Mouse (Mus musculus) T-cell, adult 2 months (primary cell): ENCODE measurements around the gene Olfm1.

ENCODE experiments used
- DNase-seq: peaks from one replicate; pipeline ENCODE4 v3.0.0; 2022; ENCODE audit warnings: low spot score

Gene Olfm1

DNA sequence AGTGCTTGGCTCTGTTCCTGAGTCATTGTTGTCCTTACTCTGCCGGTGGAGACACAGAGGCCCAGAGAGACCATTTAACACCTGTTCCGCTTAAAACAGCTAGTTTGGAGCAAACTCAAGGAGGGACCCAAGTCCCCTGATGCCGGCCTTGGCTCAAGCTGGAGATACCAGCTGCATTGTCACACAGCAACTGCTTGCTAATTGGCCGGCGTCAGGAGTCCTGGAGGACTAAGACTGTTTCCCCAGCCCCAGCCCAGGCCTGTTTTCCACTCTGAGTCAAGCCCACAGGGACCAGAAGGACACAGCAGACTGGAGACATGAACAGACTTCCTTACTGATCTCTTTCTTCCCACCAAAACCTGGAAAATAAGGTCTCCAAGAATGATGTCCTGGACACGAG, 43.7 kb downstream of the Olfm1 start:
- DNase-seq = no peak

DNA sequence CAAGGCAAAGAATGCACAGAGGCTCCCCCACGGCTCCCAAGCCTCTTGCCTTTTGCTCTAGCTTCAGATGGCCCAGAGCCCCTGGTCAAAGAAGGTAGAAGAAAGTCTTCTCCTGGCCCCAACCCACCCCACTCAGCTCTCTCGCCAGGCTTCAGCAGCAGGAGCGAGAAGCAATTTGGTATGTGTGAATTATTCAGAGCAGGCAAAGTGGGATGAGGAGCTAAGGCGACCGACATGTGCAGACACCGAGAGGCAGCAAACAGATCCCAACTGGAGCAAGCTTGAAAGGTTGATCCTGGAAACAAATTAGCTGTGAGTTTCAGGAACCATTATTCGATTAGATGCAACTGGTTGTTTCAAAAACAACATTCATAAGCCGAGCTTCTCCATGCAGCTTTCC, 46.8 kb downstream of the Olfm1 start:
- DNase-seq = no peak

DNA sequence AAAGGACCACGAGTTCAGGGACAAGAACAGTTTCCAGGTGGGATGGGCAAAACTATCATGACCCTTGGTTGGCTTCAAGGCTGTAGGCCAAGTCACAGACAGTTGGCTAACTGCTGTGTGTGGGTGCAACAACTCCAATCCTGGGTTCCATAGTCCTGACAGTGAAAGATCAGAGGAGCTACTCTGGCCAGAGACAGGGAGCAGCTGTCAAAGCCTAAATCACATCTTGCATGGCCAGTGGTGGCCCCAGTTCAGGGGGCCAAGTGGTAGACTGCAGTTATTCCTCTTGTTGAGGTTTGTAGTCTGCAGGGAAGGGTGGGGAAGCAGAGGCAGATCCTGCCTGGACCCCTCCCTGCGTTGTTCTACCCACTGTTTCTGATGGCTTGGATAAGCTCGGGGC, 48.1 kb downstream of the Olfm1 start:
- no peak for DNase-seq

DNA sequence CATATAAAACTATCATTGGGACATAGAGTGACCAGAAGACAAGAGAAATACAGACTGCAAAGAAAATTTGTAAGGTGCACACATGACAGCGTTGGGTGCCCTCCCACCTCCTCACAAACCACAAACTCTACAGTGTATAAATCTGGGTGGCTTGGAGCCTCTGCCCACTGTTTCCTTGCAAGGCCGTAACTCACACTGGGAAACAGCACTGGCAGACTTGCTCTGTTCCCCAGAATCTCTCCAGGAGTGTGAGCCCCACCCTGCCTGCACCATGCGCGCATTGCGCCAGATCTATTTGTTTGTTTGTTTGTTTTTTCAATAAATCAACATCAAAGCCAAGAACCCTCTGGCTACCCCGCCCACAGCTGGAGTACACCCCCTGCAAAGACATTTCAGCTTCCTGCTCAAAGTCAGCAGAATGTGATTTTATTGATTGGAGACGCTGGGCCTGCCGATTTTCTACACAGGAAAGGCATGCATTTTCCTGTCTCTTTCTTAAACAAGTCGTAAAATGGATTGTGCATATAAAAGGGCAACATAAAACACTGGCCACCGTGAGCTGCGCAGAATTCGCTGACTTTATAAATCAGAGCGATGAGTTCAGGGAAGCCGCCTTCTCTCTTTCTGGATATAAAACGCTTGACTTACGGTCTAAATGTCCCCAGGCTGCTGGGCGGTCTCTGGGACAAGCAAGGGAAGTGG, 48.9 kb downstream of the Olfm1 start:
- no peak for DNase-seq

DNA sequence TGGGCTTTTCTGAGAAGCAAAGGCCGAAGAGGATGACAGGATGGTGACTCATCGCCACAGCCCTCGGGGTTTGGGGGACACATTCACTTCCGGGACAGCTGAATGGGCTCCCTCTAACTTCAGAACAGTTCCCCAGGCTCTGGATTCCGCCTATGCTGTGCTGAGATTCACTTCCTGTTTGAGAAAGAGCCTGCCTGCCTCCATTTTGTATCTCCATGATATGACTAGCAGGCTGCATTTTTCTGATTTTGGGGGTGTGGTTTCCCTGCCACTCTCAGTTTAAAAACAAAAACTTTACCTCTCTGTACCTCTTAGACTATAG, 49.4 kb downstream of the Olfm1 start:
- no peak for DNase-seq

DNA sequence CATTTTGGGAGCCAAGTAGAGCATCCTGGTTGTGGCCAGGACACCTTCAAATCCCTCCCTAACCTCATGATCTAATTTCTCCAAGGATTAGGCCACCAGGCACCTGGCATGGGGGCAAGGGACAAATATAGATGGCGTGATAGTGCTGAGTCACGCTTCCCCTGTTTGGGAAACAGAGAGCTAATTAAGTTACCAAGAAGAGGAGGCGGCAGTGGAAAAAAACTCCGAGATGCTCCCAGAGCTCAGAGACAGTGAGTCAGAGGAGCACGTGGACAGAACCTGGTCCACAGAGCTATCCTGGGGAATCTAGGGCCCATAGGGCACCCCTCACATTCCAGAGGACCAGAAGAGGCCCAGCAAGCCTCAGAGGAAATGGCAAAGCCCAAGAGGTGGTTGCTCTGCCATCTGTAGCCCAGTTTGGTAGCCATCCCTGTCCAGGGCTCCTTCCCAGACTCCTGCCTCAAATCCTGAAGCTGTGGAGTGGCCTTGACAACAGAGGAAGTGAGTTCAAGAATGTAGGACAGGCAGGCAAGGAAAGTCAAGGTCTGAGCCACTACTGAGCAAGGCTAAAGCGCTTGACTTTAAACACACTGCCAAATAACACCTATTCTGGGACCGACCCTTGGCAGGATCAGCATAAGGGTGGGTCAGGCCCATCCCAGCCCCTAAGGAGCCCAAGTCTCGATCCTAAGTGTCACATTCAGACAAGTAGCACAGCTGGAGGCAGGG, 52.0 kb downstream of the Olfm1 start:
- DNase-seq = no peak

DNA sequence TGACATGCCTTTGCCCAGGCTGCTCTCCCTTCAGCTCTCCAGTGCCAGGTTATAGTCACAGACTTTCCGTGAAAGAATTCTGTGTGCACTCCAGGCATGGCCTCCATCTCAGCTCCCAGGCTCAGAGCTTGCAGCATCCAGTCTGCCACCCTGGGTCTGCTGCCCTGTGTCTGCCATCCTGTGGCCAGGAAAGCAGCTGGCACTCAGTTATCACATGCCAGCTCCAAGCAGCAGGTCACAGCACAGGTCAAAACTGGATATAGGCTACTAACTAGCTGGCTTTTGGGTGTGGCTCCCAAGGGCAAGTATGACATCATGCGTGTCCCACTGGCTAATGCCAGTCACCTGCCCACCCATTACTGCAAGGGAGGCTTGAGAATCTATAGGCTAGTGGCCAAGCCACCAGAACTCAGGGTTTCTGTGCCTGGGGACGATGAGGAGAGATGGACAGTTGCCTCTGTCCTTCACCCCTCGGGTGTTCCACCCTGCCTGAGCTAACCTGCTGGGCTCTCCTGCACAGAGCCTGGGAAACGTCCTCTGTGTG, 53.4 kb downstream of the Olfm1 start:
- no peak for DNase-seq

DNA sequence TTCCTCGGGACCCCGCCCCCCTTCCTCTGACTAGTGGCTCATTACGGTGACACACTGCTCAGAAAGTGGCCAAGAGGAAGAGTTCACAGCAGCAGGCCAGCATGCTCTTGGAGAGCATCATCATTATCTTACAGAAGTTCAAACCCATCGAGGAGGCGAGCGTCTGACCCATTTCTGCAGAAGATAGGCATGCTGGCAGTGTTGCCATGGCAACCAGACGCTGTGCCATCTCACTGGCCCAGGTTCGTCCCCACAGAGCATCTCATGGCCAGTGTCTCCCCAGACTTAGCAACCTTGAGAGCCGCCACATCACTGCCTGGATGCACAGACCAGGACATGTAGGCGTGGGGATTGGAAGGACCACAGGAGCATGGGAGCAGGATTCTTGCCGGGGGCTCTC, 54.3 kb downstream of the Olfm1 start:
- no peak for DNase-seq

DNA sequence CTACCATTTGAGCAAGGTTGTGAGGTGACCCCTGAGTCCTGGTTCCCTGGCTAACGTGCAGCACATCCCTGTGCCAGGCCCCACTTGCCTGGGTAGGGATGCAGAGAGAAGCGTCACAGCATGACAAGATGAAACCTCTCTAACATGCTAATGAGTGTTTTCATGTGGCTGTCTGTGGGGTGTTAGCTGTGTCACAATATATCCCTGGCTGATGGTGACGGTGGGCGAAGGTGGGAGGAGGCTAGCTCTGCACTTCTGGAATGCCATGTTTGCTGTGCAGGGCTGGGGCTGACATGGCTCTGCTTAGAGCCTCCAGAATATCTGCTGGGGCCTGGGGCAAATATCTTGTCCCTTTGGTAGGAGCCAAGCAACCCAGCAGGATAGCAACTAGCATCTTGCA, 59.8 kb downstream of the Olfm1 start:
- DNase-seq = no peak

DNA sequence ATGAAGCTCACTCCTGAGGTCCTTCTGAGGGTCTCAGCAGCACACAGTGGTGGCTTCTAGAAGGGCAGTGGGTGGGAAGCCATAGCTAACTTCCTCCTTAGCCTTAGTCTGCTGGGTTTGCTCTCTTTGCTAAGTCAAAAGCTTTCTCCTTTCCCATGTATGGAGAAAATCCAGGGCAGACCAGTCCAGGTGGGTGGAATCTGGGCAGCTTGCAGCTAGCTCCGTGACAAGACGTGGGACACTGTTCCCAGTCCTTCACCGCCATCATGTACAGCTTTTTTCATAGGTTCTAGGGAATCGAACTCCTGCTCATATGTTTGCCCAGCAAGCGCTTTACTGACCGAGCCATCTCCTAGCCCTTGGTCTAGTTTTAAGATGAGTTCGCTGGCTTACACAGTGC, 63.2 kb downstream of the Olfm1 start:
- no peak for DNase-seq

DNA sequence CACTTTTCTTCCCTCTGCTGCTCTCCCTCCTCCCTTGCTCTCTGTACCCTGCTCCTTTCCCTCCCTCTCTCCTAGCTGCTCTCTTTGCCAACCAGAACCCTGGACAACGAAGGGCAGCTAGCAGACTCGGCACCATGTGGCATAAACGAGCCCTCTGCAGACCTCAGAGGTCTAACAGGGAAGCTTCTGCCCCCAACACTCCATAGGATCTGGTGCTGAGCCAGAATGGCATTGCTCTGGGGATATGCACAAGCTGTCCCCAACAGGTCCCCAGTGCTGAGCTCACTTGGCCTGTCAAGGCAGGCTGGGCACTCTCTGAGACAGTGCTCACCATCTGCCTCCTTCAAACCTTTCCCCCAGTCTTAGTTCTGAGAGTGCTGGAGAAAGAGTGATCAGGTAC, 68.6 kb downstream of the Olfm1 start:
- no peak for DNase-seq

DNA sequence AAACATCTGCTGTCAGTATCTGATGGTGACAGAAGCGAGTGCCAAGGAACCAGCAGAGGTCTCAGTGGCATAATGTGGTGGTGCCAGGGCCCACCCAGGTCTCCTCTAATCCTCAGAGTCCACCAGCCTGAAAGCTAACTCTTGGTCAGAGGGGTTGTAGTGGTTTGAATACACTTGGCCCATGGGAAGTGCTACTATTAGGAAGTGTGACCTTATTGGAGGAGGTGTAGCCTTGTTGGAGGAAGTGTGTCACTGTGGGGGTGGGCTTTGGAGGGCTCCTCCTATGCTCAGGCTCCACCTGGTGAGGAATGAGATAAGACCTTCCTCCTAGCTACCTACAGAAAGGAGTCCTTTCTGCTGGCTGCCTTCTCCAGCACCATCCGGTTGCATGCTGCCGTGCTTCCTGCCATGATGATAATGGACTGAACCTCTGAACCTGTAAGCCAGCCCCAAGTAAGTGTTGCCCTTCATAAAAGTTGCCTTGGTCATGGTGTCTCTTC, 75.0 kb downstream of the Olfm1 start:
- no peak for DNase-seq

DNA sequence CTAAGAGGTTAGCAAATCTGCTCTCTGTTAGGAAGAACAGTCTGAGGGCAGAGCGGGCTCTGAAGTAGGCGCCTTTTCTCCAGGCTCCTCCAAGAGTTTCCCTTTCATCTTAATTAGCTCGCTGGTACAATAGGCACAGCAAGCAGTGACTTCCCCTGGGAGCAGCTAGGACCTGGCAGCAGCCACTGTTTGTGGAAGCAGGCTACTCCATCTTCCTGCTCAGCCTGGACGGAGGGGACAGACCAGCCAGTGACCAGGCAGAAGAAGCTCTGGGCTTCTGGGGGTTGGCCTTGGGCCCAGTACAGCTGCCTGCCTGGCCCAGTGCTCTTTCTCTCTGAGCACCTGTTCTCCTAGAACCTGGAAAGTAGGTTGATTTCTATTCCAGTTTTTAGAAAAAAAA, 77.8 kb downstream of the Olfm1 start:
- DNase-seq = no peak

DNA sequence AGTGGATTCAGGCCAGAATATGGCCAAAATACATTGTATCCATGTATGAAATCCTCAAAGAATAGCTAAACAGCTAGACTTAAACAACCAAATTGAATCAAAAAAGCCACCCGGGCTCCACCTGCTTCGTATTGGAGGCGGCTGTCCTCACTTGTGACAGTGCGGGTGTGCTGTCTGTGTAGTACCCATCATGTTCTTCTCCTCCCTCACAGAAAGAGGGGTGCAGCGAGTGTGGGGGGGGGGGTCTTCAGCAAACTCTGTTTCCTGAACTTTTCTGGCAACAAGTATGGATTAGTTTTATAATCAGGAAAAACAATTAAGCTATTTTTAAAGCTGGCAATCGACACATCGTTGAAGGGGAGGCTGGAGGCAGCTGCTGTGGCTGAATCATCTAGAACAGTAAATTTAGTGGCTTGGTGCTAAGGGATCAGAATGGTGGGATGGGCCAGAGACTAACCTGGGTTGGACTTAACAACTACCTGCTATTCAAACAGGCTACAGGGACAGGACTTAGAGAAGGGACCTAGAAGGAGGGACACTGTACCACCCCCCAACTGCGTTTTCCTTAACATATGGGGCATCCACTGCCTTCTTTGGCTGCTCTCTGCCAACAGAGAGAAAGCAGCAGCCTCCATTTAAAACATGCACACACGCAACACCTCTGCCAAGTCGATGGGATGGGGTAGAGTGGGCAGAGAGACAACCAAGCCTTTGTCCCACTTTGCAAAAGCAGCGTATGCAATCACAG, 79.6 kb downstream of the Olfm1 start:
- no peak for DNase-seq

DNA sequence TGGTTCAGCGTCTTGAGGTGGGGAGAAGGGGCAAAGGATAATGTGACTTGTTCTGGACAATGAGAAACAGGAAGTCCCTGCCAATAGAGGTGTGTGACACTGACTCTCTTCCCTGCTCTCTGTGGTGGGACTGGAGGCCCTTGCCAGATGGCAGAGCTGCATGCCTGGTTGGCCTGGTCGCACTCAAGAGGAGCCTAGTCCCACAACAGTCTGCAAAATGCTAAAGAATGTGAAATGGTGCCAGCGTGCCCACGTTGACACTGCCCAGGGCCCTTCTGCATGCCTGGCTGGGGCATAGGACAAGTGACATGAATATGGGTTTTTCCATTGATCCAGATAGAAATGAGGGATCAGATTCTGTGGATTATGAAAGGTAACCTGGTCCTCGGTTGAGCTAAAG, 81.2 kb downstream of the Olfm1 start:
- DNase-seq = no peak

DNA sequence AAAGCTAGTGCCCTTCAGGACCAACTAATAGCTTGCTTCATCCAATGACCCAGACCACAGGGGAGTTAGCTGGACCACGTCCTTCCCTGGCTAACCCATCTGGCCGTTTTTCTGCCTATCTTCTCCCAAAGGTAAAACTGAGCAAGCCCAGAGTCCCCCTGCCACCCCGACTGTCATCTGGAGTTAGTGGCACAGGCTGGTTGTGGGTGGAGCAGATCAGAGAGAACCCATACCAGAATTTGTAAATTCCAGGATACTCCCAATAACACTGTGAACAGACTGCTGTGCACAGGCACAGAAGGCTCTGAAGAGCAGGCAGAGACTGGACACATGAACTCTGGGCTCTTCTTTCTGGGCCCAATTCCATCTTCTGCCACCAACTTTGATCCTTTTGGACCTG, 82.6 kb downstream of the Olfm1 start:
- DNase-seq = no peak

DNA sequence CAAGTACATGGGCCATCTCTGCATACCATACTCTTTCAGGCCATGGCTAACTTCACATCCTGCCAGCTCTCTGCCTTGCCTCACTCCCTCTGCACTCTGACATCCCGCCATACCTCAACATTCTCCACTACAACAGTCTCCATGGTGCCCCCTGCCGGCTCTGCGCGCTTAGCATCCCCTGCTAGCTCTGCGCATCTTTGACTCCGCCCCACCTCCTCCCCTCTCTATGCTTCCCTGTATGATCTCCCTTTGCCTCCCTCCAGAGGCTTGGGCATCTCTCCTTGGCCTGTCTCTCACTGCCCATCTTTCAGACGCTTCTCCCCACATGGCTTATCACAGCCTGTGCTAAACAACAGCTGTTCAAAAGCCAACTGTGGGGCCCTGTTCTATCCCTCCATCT, 85.4 kb downstream of the Olfm1 start:
- DNase-seq = no peak

DNA sequence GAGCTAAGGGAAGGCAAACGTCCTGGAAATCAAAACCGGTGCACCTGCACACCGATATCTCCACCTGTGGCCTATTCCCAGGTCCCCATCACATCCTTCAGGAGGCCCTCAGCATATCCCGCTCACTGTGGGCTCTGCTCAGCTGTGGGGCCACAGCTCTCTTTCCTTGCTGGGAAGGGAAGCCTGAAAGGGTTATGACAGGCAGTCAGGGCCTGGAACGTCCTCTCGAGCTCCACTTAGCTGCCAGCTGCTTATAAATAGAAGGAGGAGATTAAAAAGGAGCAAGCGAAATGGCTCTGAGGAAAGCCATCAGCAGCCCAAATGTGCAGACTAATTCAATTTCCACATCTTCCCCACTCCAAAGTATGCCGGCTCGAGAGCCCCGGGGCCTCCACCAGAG, 86.1 kb downstream of the Olfm1 start:
- no peak for DNase-seq
